Mouse (Mus musculus) cerebellum, adult 2 months (tissue): ENCODE data around the gene Car10. TPM values are rescaled to one million over a fixed set of nuclear protein-coding genes. Genes with fewer than 3 reads are reported as not detected.

Experiments
- DNase-seq, 2 experiments: peaks; one replicate each; pipeline ENCODE4 v3.0.0; 2021
- H3K27ac ChIP-seq: fragments of 200-500 bp; 2 replicates; pipeline ENCODE4 v1.5.1; 2012; ENCODE audit warnings: low read length, control low read depth, inconsistent platforms; ENCODE audit not compliant: insufficient read depth
- H3K27me3 ChIP-seq: fragments of 200-500 bp; 2 replicates; pipeline ENCODE4 v1.6.1; 2012; ENCODE audit warnings: inconsistent platforms, mild to moderate bottlenecking, low read length, moderate library complexity; ENCODE audit not compliant: control insufficient read depth, insufficient read depth
- H3K4me1 ChIP-seq: fragments of 200-500 bp; 2 replicates; pipeline ENCODE4 v1.6.1; 2011; ENCODE audit warnings: low read length; ENCODE audit not compliant: control insufficient read depth, insufficient read depth
- H3K4me3 ChIP-seq: fragments of 200-500 bp; replicated peaks from 2 replicates; pipeline ENCODE3; 2011; ENCODE audit warnings: mild to moderate bottlenecking, low read depth, low read length, control low read depth; ENCODE audit not compliant: insufficient read depth
- CTCF ChIP-seq: fragments of 200-500 bp; IDR thresholded peaks from 2 replicates; pipeline ENCODE4 v1.5.1; 2011; ENCODE audit warnings: low read depth, mild to moderate bottlenecking, control low read depth, low read length, moderate library complexity, borderline replicate concordance; ENCODE audit not compliant: insufficient read depth
- POLR2A ChIP-seq: fragments of 200-500 bp; IDR thresholded peaks from 2 replicates; pipeline ENCODE4 v1.6.1; 2011; ENCODE audit warnings: low read length, control low read depth, borderline replicate concordance; ENCODE audit not compliant: insufficient read depth
- WGBS: fragments of 180-500 bp; shearing (Covaris S2); methylation state at CpG from one replicate; pipeline ENCODE4 v1.1.7; 2018; 5-methylcytosine and 5-hydroxymethylcytosine counted together
- polyA plus RNA-seq: library from polyadenylated mRNA; depleted of rRNA; stranded (reverse); fragments of >200 nt; gene quantifications from 2 replicates; pipeline ENCODE4 v1.2.3, GENCODE M21; 2012

The Car10 gene
- polyA plus RNA-seq, 1 experiment = 92.4 TPM

DNA sequence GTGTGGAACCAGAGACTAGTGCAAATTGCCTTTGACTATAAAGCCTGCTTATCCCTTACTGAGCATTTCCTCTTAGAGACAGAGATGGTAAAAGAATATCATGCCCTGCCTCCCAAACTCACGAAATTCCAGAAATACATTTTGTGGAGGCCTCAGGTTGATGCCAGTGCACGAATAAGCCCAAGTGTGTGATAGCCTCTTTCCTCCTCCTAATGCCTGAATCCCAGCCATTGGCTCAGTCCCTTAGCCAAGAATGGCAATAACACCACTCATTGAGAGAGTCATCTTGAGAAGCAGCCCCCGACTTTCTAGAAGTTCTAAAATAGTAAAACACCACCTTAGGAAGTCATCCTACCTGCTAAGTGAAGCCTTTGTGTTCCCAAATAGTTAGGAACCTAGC lies 424.7 kb downstream of the Car10 start:
- Histone ChIP-seq H3K4me1 (peaks cover 8% of the 10 kb centered on the region), H3K4me3 (no peak overlapping the region), H3K27ac (no peak overlapping the region), H3K27me3 (no peaks in the 10 kb centered on the region)
- TF ChIP-seq POLR2A (no peak), CTCF (no peak)
- 71% methylated on average over 3 of the region's 3 CpGs for WGBS
- DNase-seq = no peak

DNA sequence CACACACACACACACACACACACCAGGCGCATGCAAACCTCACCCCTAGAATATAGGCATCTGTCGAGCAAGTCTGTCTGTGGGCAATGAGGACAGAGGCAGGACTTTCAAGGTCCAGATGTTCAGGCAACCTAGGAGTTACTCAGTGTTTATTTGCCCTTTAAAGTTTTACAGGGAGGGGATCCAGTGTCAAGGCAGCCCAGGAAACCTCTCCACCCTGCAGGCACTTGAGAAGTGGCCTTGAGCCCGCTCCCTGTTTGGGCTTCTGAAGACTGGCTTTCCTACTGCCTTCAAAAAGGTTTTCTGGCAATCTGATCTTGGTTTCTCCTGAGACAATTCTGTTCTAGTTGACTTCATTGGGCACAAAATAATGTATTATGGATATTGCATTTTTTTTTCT lies 428.1 kb downstream of the Car10 start:
- no peak for DNase-seq
- TF ChIP-seq CTCF = no peak
- TF ChIP-seq POLR2A = no peak
- H3K4me3 ChIP-seq = no peak overlapping the region
- H3K4me1 ChIP-seq = peaks cover 8% of the 10 kb centered on the region
- H3K27me3 ChIP-seq = no peaks in the 10 kb centered on the region
- WGBS = 87% methylated on average over 3 of the region's 3 CpGs
- no peak overlapping the region for H3K27ac ChIP-seq

DNA sequence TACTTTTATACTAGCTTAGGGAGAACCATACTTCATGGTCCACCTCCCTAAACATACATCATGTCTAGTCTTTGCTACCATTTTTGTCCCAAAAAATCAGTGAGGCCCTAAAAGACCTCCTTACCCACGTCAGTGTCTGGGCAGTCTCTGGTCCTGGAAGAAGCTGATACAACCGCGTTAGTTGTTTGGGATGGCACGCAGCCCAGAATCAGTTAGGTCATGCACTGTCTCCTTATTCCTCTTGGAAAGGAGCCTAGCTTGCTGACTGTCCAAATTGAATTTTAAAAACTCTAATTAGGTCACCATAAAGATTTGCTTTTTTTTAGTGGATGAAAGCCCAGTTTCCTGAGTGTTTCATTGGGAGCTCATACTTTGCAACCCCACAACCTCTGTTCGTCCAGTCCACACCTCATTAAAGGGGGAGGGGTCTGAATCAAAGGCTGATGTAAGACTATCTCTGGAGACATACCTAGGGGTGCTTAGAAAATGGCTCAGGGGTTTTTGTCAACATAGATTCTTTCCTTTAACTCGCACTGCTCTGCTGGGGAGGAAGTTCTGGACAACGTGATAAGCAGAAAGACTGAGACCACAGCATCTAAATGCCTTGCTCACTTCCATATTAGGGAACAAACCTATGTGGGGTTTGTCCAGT lies 433.3 kb downstream of the Car10 start:
- TF ChIP-seq POLR2A (no peak), CTCF (no peak)
- peak; percentile 89 to 96 for DNase-seq
- Histone ChIP-seq H3K27ac (peak overlapping the region; percentile 46; the same call in 1 of the 2 replicates), H3K27me3 (no peaks in the 10 kb centered on the region), H3K4me3 (no peak overlapping the region), H3K4me1 (peaks cover 19% of the 10 kb centered on the region; the same call in 1 of the 2 replicates)
- WGBS = 3% methylated on average over 7 of the region's 7 CpGs

DNA sequence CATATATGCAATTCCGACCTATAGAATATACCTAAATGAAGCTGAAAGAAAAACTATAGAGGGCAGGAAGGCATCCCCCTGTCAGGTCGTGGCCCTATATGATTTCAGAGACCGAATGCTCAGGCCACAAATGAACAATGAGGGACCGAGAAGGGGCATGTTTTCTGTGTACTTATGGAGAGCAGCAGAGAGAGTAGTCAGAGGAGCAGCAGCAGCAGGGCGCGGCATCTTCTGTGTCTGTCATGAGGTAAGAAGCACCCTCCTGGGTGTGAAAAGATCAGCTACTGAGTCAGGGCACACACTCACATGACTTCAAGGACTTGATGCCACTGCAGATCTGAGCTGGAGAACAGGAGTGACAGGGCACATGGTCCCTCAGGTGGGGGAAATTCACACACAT lies 438.4 kb downstream of the Car10 start:
- no peak overlapping the region for H3K4me3 ChIP-seq
- TF ChIP-seq POLR2A = no peak
- no peak for TF ChIP-seq CTCF
- WGBS = 80% methylated on average over 6 of the region's 6 CpGs
- no peak overlapping the region for H3K27ac ChIP-seq
- DNase-seq = peak in 1 of 2 experiments; percentile 27
- peaks cover 17% of the 10 kb centered on the region; the same call in 1 of the 2 replicates for H3K4me1 ChIP-seq
- no peaks in the 10 kb centered on the region for H3K27me3 ChIP-seq

DNA sequence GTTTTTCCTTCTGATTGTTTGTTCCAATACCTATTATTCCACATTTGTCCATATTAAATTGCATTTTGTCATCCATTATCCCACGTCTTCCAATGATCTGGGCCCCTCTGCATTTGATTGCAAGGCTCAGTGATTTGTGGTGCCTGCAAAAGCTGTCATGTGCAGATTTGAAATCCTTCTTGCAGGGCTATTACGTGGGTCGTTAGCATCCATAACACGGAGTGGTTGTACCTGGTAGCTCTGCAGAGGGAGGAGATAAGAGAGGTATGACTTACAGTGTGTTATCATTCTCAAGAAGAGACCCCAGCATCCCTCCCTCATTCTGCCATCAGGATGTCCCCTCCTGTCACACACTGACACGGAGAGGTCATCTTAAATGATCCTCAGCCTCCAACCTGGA lies 451.1 kb downstream of the Car10 start:
- Histone ChIP-seq H3K4me3 (no peak overlapping the region), H3K27me3 (no peaks in the 10 kb centered on the region), H3K27ac (no peak overlapping the region), H3K4me1 (peaks cover 8% of the 10 kb centered on the region)
- 65% methylated on average over 5 of the region's 5 CpGs for WGBS
- TF ChIP-seq POLR2A (no peak), CTCF (no peak)
- no peak for DNase-seq

DNA sequence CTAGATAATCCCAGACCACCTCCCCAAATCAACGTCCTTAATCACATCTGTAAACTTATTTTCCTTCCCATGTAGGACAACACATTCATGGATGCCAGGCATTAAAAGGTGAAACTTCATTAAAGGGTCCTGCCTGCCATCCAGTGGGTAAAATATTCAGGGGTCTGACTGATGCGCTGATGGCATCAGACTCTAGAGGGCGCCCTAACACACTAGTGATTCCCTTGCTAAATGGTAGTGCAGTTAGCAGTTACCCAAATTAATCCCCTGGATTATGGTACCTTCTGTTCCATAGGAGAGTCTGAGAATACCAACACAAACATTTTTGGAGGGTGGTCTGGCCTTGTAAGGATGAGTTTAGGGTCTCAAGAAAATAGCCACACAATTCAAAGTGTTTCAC lies 453.1 kb downstream of the Car10 start:
- peak; percentile 32 to 51 for DNase-seq
- Histone ChIP-seq H3K27me3 (no peaks in the 10 kb centered on the region), H3K27ac (no peak overlapping the region), H3K4me1 (peaks cover 9% of the 10 kb centered on the region), H3K4me3 (no peak overlapping the region)
- TF ChIP-seq CTCF (peak; percentile 64), POLR2A (no peak)
- 21% methylated on average over 3 of the region's 3 CpGs for WGBS

DNA sequence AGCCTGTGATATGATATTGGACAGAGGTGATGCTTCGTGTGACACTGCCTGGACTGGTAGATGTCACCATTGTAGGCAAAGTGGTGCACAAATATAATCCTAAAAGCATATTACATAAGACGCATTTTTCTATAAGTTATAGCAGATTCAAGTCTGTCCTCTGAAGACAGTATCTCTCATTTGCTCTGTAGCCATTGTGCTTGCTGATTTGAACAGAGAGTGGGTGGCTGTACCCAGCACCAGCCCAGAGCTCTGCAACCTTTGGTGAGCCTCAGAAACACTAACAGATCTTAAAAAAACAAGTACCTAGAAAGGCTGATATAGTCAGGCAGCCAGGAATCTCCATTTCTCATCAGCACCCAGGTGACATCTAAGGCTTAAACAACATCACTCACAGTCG lies 461.3 kb downstream of the Car10 start:
- no peaks in the 10 kb centered on the region for H3K27me3 ChIP-seq
- H3K27ac ChIP-seq = no peak overlapping the region
- TF ChIP-seq POLR2A (no peak), CTCF (no peak)
- 92% methylated on average over 3 of the region's 3 CpGs for WGBS
- H3K4me3 ChIP-seq = no peak overlapping the region
- peaks cover 15% of the 10 kb centered on the region for H3K4me1 ChIP-seq
- DNase-seq = no peak

DNA sequence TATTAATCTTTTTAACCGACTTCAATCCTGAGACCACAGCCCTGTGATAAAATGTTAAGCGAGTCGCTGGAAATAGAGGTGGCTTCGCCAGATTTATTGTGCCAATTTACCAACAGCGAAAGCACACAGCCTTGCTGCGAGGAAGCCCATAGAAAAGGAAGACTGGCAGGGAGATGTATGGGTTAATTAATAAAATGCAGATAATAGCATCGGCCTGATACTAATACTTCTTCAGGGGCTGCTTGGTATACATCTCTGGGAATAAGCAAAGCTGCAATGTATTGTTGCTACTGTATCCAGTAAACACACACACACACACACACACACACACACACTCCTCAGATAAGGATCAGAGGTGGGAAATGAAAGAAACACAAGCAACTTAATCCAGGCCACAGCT lies 462.7 kb downstream of the Car10 start:
- Histone ChIP-seq H3K27ac (no peak overlapping the region), H3K27me3 (no peaks in the 10 kb centered on the region), H3K4me3 (no peak overlapping the region), H3K4me1 (peaks cover 24% of the 10 kb centered on the region)
- 53% methylated on average over 7 of the region's 7 CpGs for WGBS
- TF ChIP-seq CTCF (no peak), POLR2A (no peak)
- no peak for DNase-seq
